ENCODE assay signal across 8 mouse cellular contexts in the genomic region with DNA sequence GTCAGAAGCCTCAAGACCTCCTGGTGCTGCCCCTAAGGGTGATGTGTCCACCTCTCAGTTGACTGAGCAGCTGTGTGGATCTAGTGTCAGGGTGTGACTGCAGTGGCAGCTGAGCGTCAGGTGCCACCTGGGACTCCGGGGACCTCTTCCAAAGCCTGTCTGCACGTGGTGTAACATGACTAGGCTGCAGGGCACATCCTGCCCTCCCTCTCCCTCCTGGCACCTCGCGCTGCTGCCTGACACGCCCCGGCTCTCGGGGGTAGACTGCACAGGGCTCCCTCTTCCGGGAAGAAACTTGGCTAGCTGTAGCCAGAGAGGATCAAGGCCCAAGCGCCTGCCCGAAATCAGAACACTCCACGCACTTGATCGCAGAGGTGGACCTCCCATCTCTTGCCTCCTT.
A peak's percentile ranks its signal among the peaks of the same experiment; 100 is the strongest.
DNase-seq lines count a peak whose midpoint lies in the region; ATAC-seq lines count a peak whose summit lies in the region.

No protein-coding gene starts in this region.

- H3K4me1 ChIP-seq in heart, embryonic 11.5 days (ENCODE audit: control insufficient read depth, insufficient read depth, low read length), result peaks cover 50% of the 10 kb centered on the region

- DNase-seq in heart, adult 11 months, result peak; percentile 99
- peak; percentile 88 for DNase-seq in gastrocnemius, adult 18-20 months (ENCODE audit: low spot score)
- DNase-seq in urinary bladder, postnatal 14 days (ENCODE audit: low spot score), result peak; percentile 67
- DNase-seq in frontal cortex, postnatal 25 days (ENCODE audit: low spot score in 2 of 2), result no peak
- no peak for DNase-seq in frontal cortex, postnatal 36 days (ENCODE audit: low spot score in 2 of 2)

- H3K36me3 ChIP-seq in heart, embryonic 11.5 days (ENCODE audit: control insufficient read depth, insufficient read depth, low read length), result no peaks in the 10 kb centered on the region

- no peak overlapping the region for H3K27ac ChIP-seq in heart, embryonic 11.5 days (ENCODE audit: low read depth, low read length)

- no peaks in the 10 kb centered on the region for H3K9me3 ChIP-seq in heart, embryonic 11.5 days (replicated peaks; ENCODE audit: control insufficient read depth, low read length)

- WGBS in heart, embryonic 11.5 days (ENCODE audit: insufficient replicate concordance), result 64% methylated on average over 13 of the region's 13 CpGs

- H3K4me2 ChIP-seq in heart, embryonic 11.5 days, result no peak overlapping the region

- no peak for ATAC-seq in heart, embryonic 11.5 days (replicated peaks; ENCODE audit: insufficient number of reproducible peaks, low FRiP score, low TSS enrichment)
- ATAC-seq in inflammation-experienced regulatory T-cells, adult 6 months, result peak; percentile 89
- peak; percentile 44 for ATAC-seq in megakaryocyte progenitor cell, adult 5-6 weeks (replicated peaks; ENCODE audit: poor library complexity)

- peaks cover 6% of the 10 kb centered on the region for H3K27me3 ChIP-seq in heart, embryonic 11.5 days (ENCODE audit: control insufficient read depth, insufficient read depth, low read length)

- H3K9ac ChIP-seq in heart, embryonic 11.5 days (ENCODE audit: low read depth, low read length), result no peak overlapping the region

- no peak overlapping the region for H3K4me3 ChIP-seq in heart, embryonic 11.5 days (ENCODE audit: low read depth, low read length)

Comparison
In these comparisons a context has a peak if more than half of its experiments do, and no peak if none do; other contexts are left out.
1. DNase-seq: peak in heart, adult 11 months (single experiment), gastrocnemius, adult 18-20 months (single experiment) and urinary bladder, postnatal 14 days (single experiment); none in frontal cortex, postnatal 25 days (0 of 2) and frontal cortex, postnatal 36 days (0 of 2).